In the genomic region with DNA sequence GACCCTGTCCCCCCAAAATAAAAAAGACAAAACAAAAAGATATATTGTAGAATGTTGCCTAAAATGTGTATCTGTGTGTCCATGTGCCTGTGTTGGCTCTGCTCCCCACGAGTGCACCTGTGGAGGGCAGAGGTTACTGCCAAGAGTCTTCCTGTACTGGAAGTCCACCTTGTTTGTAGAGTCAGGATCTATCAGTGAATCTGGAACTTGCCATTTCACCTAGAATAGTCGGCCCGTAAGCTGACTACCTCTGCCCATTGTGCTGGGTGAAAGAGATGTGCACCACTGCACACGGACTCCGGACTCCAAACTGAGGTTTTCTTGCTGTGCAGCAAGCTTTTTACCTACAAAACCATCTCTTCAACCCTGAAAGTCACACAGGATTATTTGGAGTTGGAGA, we compare ENCODE assay signal across 14 mouse cellular contexts.
"Had no signal": no experiment of that assay in that cellular context is flagged by ENCODE, and none has a peak within 500 bp of the region (broad histone marks: within the 10 kb centered on the region; RNA-seq: fewer than 3 reads in every experiment).

No protein-coding gene starts in this region.

- H3K9me3 ChIP-seq: intestine, embryonic 15.5 days; limb, embryonic 12.5 days; limb, embryonic 15.5 days; liver, embryonic 12.5 days; liver, embryonic 15.5 days; midbrain, embryonic 13.5 days had no signal

- H3K4me1 ChIP-seq: intestine, embryonic 15.5 days; limb, embryonic 15.5 days; midbrain, embryonic 13.5 days had no signal

- ATAC-seq: intestine, embryonic 15.5 days; liver, embryonic 12.5 days; midbrain, embryonic 13.5 days; midbrain, embryonic 16.5 days had no signal

- DNase-seq: left cerebral cortex, postnatal 4 days; lung, adult 2 months; lung, postnatal 14 days; lung, postnatal 4 days; thymus, adult 18-20 months; thymus, postnatal 36 days had no signal

- H3K27ac ChIP-seq: intestine, embryonic 15.5 days; kidney, postnatal 0 days; limb, embryonic 12.5 days; limb, embryonic 15.5 days; liver, embryonic 12.5 days; liver, embryonic 15.5 days; midbrain, embryonic 13.5 days had no signal

- H3K9ac ChIP-seq: intestine, embryonic 15.5 days; limb, embryonic 12.5 days; limb, embryonic 15.5 days; liver, embryonic 12.5 days; liver, embryonic 15.5 days; midbrain, embryonic 13.5 days had no signal

- H3K4me3 ChIP-seq: intestine, embryonic 15.5 days; limb, embryonic 12.5 days; limb, embryonic 15.5 days; liver, embryonic 12.5 days; liver, embryonic 15.5 days; midbrain, embryonic 13.5 days had no signal

- H3K27me3 ChIP-seq: intestine, embryonic 15.5 days; limb, embryonic 12.5 days; limb, embryonic 15.5 days; liver, embryonic 12.5 days; liver, embryonic 15.5 days; midbrain, embryonic 13.5 days had no signal

- H3K4me2 ChIP-seq: intestine, embryonic 15.5 days; limb, embryonic 12.5 days; limb, embryonic 15.5 days; liver, embryonic 12.5 days; liver, embryonic 15.5 days; midbrain, embryonic 13.5 days had no signal
